Mouse (Mus musculus) small intestine, adult 2 months (tissue): ENCODE measurements around the gene Musk.

Experiments used
- CTCF ChIP-seq: fragments of 200-500 bp; IDR thresholded peaks from 2 replicates; pipeline ENCODE4 v1.5.1; 2012; ENCODE audit warnings: low read depth, mild to moderate bottlenecking, control low read depth, inconsistent platforms, low read length, moderate library complexity, mixed read lengths; ENCODE audit not compliant: insufficient replicate concordance, insufficient read length; ENCODE audit errors: extremely low read depth
- POLR2A ChIP-seq: fragments of 200-500 bp; IDR thresholded peaks from 2 replicates; pipeline ENCODE4 v1.6.1; 2012; ENCODE audit warnings: low read depth, mild to moderate bottlenecking, control low read depth, inconsistent platforms, low read length, moderate library complexity

DNA sequence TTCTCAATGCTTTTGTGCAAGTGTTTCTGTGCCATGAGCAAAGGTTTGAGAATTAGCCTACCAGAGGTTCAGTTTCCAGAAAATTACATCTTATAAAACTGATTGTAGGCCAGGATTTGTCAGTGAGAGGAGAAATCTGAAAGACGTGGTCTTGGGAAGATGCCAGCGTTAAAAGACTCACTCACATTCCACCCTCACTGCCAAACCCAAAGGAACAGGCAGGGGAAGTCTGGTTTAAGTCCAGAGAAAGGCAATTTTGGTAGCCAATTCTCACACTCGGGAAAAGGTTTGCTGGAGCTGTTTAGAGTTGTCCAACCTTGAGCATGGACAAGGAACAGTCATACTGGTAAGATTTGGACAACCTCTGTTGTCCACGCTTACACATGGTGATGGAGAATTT is 131.6 kb downstream of the Musk start:
- TF ChIP-seq POLR2A (no peak), CTCF (no peak)
